Mouse (Mus musculus): ENCODE measurements around the gene Clspn. TPM values are rescaled to one million over a fixed set of nuclear protein-coding genes. Genes with fewer than 3 reads are reported as not detected.

Clspn gene
- total and polyA plus RNA-seq, 3 experiments, result 42.0 to 618 (median 64.0) TPM

GRCm38 (mm10) chr4:126553105-126553504 is 3.6 kb upstream of the Clspn start (continued):
- no peak for TF ChIP-seq RCOR1 (IDR thresholded peaks at IDR 0.05; ENCODE audit: low read depth, low read length)
- no peak for TF ChIP-seq MAX (IDR thresholded peaks at IDR 0.05; ENCODE audit: low read length)
- TF ChIP-seq TCF12 (IDR thresholded peaks at IDR 0.05; ENCODE audit: low read depth, low read length), result peak; percentile 40
- TF ChIP-seq USF2 (IDR thresholded peaks at IDR 0.05; ENCODE audit: borderline replicate concordance in 1 of 2, insufficient read depth in 1 of 2, low read depth in 1 of 2, low read length in 2 of 2), result no peak
- no peak for TF ChIP-seq CHD1 (IDR thresholded peaks at IDR 0.05; ENCODE audit: low read depth, low read length)
- no peak for TF ChIP-seq CHD2 (IDR thresholded peaks at IDR 0.05; ENCODE audit: low read length)
- no peak for TF ChIP-seq POLR2AphosphoS5 (IDR thresholded peaks at IDR 0.05; ENCODE audit: borderline replicate concordance, low read depth, low read length)
- TF ChIP-seq E2F4 (IDR thresholded peaks at IDR 0.05; ENCODE audit: borderline replicate concordance, low read depth, low read length), result no peak
- TF ChIP-seq RAD21 (IDR thresholded peaks at IDR 0.05; ENCODE audit: low read depth, low read length), result no peak
- no peak for TF ChIP-seq USF1 (IDR thresholded peaks at IDR 0.05; ENCODE audit: low read depth, low read length)

GRCm38 (mm10) chr4:126553685-126554084 is 3.0 kb upstream of the Clspn start:
- H3K36me3 ChIP-seq (ENCODE audit: control insufficient read depth in 1 of 2, insufficient read depth in 2 of 2, low read length in 2 of 2), result peaks cover 0 to 22% of the 10 kb centered on the region in 2 experiments; a peak in 2 of 4 replicates
- H3K27me3 ChIP-seq (ENCODE audit: control insufficient read depth in 1 of 2, insufficient read depth in 2 of 2, low read length in 2 of 2), result peaks cover 0 to 1% of the 10 kb centered on the region in 2 experiments; a peak in 1 of 4 replicates
- H3K4me1 ChIP-seq (ENCODE audit: control insufficient read depth in 1 of 2, insufficient read depth in 2 of 2, low read length in 2 of 2), result peaks cover 0 to 10% of the 10 kb centered on the region in 2 experiments; a peak in 3 of 4 replicates
- no peaks in the 10 kb centered on the region for H3K9me3 ChIP-seq (replicated peaks; ENCODE audit: insufficient read depth, low read length)
- DNase-seq (ENCODE audit: low read depth, low spot score), result peak; percentile 69
- H3K9ac ChIP-seq (ENCODE audit: control insufficient read depth, low read depth, low read length, poor library complexity, severe bottlenecking), result peak overlapping the region; percentile 48
- peaks cover 14% of the 10 kb centered on the region for H3K79me2 ChIP-seq (ENCODE audit: control insufficient read depth, insufficient read depth, low read length, poor library complexity)
- TF ChIP-seq ZNF384 (IDR thresholded peaks at IDR 0.05; ENCODE audit: low read depth, low read length) (peak; percentile 84), SIN3A (IDR thresholded peaks at IDR 0.05; ENCODE audit: low read length) (peak; percentile 52; the same call in 1 of the 2 replicates), MAFK (IDR thresholded peaks at IDR 0.05; ENCODE audit: borderline replicate concordance, low read depth, low read length) (no peak), SMC3 (IDR thresholded peaks at IDR 0.05; ENCODE audit: low read depth, low read length) (peak; percentile 24), MAX (IDR thresholded peaks at IDR 0.05; ENCODE audit: low read length) (peak; percentile 62), ETS1 (IDR thresholded peaks at IDR 0.05; ENCODE audit: low read depth, low read length) (peak; percentile 40; the same call in 1 of the 2 replicates), CHD1 (IDR thresholded peaks at IDR 0.05; ENCODE audit: low read depth, low read length) (no peak), RAD21 (IDR thresholded peaks at IDR 0.05; ENCODE audit: low read depth, low read length) (peak; percentile 11), ZMIZ1 (IDR thresholded peaks at IDR 0.05; ENCODE audit: low read depth, low read length) (no peak), MXI1 (IDR thresholded peaks at IDR 0.05; ENCODE audit: low read depth, low read length) (peak; percentile 62; the same call in 1 of the 2 replicates), CTCF (IDR thresholded peaks at IDR 0.05 in 2 of 3, conservative IDR thresholded peaks at IDR 0.05 in 1 of 3; ENCODE audit: control insufficient read depth in 1 of 3, insufficient read depth in 1 of 3, low read depth in 2 of 3, low read length in 3 of 3, poor library complexity in 1 of 3, severe bottlenecking in 1 of 3) (peak in 2 of 3 experiments; percentile 36 to 49; a peak in 4 of 6 replicates), MYB (IDR thresholded peaks at IDR 0.05; ENCODE audit: low read depth, low read length) (no peak), MYC (IDR thresholded peaks at IDR 0.05; ENCODE audit: low read depth, low read length) (peak; percentile 93)
- H3K27ac ChIP-seq (ENCODE audit: control insufficient read depth, low read depth, low read length), result peak overlapping the region; percentile 60
- peak overlapping the region; percentile 55 to 70 for H3K4me3 ChIP-seq (ENCODE audit: control insufficient read depth in 1 of 2, insufficient read depth in 1 of 2, low read depth in 2 of 2, low read length in 2 of 2)

All from MEL (cell line).